Mouse (Mus musculus): Measurements from ENCODE around the gene Nxph4.

Gene Nxph4

DNA sequence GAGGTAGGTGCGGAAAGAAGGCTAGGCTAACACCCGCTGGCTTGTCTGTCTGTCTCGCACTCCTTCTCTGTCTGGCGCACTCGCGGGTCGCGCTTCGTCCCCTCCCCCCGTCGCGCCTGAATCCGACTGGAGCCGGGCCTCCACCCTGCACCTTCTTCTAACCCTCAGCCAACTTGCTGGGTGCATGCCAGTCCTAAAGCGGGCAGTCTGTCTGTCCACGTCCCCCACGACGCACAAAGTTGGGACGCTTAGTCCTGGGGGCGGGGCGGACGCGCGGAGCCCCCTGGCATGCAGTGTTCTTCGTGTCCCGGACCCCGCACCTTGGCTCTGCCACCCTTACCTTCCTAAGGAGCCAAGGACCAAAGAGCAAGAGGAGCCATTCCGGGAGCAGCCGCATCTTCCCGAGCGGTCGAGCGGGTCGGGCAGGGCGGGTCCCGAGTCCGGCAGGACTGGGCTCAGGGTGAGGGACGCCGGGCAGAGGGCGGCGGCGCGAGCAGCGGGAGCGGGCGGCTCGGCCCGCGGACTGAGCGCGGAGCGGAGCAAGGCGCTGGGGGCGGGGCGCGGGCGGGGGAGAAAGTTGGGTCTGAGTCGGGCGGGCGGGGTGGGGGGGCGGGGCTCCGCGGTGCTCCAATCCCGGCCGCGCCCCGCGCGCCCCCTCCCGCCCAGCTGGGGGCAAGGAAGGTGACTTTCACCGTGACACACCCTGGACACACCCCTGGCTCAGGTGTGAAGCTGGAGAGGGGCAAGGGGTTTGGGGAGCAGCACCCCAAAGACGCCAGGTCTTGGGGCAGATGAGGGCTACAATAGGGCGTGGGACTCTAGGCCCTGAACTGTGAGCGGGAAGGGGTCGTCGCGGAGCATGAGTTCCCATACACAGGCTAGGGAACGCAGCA lies at the start of gene Nxph4:
Gene Nxph4 (minus strand): TSS at position 524 of the 893 bp plus-strand sequence.
- no peak for DNase-seq (ENCODE audit: low read depth, low spot score)

DNA sequence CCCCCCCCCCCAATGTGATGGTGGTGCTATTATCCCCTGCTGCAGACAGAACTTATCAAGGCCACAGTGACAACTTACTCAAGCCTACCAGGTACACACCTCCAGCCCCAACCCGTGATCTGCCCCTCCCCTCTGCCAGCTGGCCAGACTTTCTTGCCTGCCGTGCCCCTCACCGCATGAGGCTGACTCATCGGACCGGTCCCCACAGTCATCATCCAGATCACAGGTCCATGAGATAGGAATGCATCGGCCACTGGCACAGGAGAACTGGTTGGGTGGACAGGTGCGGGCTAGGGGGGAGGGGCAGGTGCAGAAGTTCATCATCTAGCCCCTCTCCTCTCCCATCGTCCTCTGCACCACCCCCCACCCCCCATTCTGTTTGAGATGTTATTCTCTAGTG lies 49.3 kb upstream of the Nxph4 start:
- no peak for DNase-seq (ENCODE audit: low read depth, low spot score)

DNA sequence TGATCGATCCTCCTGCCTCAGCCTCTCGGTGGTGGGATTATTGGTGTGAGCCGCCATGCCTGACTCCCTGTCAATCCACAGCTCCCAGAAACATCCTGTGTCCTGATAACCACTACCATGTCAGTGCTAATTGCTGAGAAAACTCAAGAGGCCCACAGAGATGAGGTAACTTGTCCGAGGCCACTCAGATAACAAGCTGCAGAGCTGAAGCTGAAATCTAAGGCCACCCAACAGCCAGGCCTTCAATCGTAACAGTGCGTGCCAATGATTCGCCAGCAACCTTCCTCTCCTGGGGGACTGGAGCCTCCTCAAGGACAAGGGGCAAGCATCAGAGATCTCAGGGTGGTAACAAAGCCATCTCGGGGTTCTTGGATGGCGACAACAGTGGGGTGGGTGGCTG lies 46.9 kb upstream of the Nxph4 start:
- no peak for DNase-seq (ENCODE audit: low read depth, low spot score)

DNA sequence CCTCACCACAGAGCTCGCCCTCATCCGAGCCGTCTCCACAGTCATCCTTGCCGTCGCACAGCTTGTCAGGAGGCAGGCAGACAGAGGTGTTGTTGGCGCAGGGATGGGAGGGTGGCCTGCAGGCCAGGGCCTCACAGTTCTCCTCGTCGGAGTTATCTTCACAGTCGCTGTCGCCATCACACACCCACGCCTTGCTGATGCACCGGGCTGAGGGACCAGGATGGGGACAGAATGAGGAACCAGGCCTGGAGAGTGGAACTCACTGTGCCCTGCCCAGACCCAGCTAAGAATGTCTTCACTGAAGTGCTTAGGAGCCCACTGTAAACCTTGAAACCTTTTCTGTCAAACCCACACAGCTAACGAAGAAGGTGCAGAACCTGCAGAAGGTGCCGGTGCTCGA lies 43.6 kb upstream of the Nxph4 start:
- DNase-seq (ENCODE audit: low read depth, low spot score) = no peak

DNA sequence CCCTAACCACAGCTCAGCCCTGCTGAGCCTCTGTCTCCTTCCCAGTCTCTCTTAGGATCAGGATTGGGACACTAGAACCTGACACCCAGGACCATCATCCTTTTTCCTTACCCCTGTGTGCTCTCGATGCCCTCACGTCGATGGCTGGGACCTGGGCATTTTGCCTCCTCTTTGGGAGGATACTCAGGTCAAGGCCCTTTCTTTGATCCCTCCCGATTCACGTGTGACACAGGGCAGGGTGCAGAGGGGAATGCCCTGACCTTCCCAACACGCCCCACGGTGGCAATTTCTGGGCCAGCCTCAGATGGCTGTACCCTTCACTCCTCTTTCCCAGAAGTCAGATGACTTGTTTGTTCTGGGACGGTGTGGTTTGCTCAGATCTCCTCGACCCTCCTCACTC lies 42.8 kb upstream of the Nxph4 start:
- no peak for DNase-seq (ENCODE audit: low read depth, low spot score)

DNA sequence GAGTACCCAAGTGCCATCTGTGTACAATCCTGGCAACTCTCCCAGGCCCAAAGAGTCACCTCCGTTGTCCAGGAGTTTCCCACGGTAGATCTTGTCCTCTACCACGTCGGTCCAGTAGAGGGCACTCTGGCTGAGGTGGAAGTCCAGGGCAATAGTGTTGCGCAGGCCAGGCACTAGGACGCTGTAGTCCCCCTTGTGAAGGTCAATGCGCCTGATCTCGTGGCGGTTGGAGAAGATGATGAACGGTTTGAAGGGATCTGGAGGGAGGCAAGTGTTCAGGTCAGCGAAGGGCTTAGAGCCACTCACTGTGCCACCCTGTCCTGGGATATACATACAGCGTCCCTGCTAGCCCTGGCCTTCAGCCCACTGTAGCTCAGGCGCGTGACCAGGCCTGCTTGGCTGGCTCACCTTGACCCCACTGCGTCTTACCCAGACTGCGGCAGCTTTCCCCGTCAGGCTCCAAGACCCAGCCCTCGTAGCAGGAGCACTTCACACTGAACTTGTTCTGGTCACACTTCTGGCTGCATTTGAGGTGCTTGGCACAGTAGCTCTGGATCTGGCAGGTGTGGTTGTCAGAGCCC lies 42.1 kb upstream of the Nxph4 start:
- DNase-seq (ENCODE audit: low read depth, low spot score) = no peak

DNA sequence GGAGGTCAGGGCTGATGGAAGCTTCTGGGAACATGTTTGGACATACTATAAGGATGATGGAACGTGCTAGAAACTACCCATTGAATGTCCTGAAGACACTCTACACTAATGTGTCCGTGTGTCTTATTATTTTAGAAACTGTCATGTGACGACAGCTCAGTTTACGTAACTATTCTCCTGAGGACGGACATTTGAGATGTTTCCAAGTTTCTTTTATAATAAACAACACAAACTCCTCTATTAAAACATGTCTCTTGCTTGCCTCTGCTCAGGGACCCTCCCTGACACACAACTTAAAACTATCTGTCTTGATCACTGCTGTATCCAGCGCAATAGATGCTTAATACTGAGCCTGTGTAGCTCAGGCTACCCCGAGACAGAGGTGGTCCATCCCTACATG lies 41.4 kb upstream of the Nxph4 start:
- DNase-seq (ENCODE audit: low read depth, low spot score) = no peak

DNA sequence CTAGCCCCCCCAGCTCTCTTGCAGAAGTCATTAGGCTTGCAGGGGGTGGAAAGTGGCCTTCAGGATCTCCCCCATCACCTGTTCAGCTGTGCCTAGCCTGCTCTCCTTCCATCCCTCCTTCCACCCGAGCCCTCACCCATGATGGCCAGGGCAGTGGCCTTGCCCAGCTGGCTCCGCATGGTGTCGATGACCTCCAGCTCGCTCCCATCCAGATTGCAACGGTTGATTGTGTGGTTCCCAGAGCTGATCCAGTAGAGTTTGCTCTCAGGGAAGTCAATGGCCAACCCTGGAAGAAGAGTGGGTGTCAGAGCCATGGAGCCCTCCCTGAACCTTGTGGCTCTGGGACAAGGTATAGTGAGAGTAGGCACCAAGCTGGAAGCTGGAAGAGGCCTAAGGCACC lies 37.9 kb upstream of the Nxph4 start:
- no peak for DNase-seq (ENCODE audit: low read depth, low spot score)

DNA sequence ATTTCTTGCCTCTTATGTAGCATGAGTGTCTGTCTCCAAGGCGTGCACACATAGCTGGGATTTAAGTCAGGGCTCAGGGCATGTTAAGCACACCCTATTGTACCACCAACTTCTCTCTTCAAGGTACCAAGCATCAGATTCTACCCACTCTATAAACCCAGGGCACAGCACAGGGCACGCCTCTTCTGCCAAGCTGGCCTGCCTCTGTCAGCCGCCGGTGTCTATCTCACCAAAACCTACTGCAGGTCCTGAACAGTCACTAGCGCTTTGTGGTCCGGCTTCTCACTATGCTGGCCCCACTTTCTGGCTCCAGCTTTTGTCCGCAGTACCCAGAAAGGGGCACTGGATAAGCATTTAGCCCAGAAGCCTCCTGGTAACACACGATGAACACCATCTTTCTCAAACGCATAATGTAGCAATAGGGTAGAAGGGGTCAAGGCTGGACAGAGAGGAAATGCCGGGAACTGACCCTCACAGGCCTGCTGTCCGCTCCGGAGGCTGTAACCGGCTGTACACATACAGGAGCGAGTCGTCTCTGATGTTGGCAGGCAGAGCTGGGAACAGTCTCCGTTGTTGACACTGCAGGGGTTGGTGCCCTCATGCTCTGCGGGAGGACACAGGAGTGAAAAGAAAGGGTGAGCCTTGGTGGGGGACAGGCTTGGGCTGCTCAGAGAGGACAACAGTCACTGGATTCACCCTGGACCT lies 36.7 kb upstream of the Nxph4 start:
- DNase-seq (ENCODE audit: low read depth, low spot score) = no peak

DNA sequence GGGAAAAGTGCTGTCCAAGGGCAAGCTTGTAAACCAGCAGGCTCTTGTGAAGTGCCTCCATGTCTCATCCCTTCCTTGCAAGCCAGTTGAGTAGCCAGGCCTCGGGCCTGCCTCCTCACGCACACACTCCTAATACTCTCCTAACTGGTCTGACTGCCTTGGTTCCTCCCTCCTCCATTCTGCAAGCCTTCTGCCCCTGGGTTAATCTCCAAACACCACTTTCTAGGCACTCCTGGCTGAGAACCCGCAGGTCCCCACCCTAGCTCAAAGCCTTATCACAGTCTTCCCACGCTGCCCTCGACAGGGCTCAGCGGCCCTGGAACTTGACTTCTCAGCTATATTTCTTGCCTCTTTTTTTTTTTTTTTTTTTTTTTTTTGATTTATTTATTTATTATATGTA lies 36.0 kb upstream of the Nxph4 start:
- DNase-seq (ENCODE audit: low read depth, low spot score) = no peak

DNA sequence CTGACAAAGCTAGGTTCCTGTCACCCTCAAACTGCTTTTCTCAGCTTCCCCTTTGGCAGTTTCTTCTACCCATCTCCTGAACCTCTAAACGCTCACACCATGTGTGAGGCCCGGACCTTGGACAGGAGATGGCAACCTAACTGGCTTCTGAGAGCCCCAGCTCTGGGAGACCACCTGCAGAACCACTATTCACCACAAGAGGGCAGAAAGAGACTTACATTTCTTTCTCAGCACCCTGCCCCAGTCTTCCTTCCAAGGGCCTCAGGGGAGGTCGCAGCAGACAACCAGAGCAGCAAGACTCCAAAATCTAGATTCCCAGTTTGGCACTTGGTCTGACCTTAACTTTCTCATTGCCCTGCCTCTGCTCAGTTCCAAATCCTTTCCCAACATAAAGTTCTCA lies 35.1 kb upstream of the Nxph4 start:
- no peak for DNase-seq (ENCODE audit: low read depth, low spot score)

DNA sequence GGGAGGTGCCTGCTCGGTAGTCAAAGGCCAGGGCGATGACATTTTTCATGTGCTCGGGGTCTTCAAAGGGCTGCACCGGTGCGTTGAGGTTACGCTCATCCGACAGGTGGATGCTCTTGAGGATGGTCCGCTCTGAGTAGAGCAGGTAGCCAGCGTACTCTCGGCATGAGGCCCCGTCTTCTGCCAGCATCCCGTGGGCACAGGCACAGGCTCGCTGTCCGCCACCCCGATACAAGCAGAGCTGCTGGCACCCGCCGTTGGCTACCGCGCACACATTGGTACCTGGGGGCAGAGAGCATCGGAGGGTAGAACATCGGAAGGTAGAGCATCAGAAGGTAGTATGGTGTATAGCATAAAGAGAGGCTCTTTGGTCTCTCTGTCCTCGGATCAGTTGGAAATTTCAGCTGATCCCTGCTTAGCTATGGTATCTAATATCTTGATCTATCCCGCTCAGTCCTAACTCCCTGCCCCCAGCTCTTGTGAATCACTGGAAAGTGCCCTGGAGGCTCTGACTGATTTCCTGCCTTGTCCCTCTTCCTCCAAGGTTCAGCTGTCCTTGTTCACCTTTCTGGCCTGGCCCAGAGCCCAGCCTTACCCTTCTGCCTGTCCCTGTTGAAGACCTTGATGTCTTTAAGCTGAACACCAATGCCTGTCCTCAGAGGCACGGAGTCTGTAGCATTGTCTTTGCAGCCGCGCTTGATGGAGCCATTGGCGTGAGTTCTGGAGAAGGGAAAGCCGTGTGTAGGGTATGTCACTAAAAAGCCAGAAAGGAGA lies 32.4 kb upstream of the Nxph4 start:
- DNase-seq (ENCODE audit: low read depth, low spot score) = no peak

DNA sequence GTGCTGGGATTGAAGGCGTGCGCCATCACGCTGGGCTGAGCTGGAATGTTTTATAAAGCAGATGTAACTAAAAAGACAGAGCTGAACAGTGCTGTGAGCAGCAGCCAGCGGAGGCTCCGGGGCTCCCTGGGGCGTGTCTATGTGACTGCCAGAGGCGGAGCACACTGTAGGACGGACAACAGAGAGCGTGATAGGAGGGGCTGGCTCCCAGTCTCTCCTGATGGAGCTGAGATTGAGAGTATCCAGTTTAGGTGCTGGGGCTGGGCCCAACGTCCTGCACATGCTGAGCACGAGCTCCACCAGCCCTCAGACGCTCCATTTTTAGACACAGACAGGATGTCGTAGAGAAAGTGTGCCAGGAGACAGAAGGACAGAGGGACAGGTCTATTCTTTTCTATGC lies 29.9 kb upstream of the Nxph4 start:
- peak; percentile 48 for DNase-seq (ENCODE audit: low read depth, low spot score)

DNA sequence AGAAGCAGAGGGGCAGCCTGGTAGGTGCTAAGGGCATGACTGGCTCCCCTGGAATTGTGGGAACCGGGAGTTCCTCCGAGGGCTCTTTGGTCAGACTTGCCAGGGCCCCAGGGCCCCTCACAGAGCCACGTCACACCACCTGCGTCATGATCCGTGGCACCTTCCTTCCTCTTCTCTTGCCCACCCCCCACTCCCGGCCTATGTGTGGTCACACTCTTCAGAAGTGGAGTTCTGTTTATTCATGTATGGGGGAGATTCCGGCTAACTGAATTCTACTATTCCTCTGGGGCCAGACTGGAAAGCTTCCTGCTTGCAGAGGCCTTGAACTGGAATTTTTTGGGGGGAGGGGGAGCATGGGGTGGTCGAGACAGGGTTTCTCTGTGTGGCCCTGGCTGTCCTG lies 29.5 kb upstream of the Nxph4 start:
- no peak for DNase-seq (ENCODE audit: low read depth, low spot score)

DNA sequence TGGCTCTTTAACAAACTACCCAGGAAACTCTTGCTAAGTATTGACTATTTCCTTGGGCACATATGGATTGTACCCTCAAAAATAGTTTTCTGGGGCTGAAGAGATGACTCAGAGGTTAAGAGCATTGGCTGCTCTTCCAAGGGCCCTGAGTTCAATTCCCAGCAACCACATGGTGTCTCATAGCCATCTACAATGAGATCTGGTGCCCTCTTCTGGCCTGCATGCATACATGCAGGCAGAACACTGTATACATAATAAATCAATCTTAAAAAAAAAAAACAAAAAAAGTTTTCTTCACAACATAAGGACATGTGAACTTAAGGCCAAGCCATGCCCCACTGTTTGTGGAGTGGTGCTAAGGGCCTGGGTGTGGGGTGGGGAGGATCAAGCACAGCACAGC lies 26.8 kb upstream of the Nxph4 start:
- DNase-seq (ENCODE audit: low read depth, low spot score) = no peak

DNA sequence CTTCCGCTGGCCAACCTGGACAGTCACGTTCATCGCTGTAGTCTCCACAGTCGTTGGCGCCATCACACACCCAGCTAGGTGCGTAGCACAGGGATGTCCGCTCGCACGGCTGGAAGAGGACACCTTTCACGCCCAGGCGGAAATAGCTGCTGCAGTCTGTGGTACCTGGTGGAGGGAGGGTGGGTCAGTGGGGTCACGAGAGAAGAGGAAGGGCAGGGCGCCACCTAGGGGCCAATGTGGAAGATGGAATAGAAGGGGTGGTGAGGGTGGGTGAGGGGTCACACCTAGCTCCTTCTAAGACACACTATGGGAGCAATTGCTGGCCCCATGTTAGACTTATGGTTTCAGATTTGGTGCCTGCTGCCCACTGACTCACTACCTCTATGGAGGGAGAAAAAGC lies 23.0 kb upstream of the Nxph4 start:
- no peak for DNase-seq (ENCODE audit: low read depth, low spot score)

DNA sequence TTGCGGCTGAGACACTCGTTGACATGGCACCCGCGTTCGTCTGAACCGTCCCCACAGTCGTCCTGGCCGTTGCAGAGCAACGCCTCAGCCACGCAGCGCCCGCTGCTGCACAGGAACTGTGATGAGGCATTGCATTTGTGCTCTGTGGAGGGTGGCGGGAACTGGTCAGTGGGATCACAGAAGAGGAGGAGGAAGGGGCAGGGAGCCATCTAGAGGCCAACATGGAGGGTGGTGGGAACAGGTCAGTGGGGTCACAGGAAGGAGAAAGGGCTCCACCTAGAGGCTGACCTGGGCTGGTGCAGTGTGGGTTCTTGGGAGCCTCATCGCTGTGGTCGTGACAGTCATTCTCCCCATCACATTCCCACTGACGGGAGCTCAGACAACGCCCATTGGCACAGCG lies 21.3 kb upstream of the Nxph4 start:
- no peak for DNase-seq (ENCODE audit: low read depth, low spot score)

DNA sequence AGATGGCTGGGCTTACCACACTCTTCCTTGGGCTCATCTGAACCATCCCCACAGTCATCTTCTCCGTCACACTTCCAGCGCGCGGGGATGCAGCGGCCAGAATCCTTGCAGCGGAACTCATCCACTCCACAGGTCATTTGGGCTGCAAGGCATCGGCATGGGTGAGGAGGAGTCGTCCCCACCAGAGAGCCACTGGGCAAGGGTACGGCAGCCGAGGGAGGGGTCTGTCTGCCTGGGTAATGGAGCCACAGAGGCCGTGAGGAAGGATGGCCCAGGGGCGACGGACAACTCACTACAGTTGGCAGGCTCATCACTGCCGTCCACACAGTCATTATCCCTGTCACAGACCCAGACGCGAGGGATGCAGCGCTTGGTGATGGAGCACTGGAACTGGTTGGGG lies 15.5 kb upstream of the Nxph4 start:
- DNase-seq (ENCODE audit: low read depth, low spot score) = no peak

DNA sequence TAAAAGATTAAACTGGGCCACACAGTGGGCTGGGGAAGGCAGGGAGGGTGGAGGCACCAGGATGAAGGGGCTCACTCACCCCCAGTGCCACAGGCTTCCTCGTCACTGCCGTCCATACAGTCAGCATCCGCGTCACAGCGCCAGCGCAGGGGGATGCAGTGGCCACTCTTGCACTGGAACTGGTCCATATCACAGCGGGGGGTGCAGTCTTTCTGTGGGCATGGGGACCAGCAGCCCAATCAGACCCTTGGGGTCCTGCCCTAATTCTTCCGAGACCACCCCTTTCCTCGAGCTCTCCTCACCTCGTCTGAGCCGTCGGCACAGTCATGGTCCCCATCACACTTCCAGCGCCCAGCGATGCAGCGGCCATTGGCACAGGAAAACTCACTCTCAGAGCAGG lies 13.9 kb upstream of the Nxph4 start:
- no peak for DNase-seq (ENCODE audit: low read depth, low spot score)

DNA sequence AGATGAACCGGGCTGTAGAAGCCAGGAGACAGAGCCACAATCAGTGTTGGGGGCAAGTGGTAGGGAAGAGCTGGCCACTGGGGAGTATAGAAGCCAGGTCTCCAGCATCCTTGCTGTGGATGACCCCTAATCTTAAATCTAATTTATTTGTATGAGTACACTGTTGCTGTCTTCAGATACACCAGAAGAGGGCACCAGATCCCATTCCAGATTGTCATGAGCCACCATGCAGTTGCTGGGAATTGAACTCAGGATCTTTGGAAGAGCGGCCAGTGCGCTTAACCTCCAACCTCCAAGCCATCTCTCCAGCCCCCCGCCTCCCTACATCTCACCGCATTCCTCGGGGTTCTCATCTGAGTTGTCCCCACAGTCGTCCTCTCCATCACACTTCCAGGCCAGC lies 12.1 kb upstream of the Nxph4 start:
- DNase-seq (ENCODE audit: low read depth, low spot score) = no peak

DNA sequence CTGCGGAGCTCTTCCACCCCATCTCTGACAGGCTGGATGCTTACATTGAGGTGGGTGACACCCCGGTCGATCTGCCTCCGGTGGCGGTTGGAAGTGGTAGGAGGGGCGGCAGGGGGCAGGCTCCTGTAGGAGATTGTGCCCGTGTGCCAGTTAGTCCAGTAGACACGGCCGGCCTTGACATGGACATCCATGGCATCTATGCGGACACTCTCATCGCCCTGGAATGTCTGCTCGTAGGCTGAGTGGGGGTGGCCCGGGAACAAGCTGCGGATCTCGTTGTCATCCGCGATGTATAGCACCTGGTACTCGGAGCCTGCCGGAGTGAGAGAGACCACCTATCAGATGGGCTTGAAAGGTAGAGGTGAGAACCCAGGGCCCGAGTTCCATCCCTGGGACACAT lies 10.0 kb upstream of the Nxph4 start:
- DNase-seq (ENCODE audit: low read depth, low spot score) = no peak

DNA sequence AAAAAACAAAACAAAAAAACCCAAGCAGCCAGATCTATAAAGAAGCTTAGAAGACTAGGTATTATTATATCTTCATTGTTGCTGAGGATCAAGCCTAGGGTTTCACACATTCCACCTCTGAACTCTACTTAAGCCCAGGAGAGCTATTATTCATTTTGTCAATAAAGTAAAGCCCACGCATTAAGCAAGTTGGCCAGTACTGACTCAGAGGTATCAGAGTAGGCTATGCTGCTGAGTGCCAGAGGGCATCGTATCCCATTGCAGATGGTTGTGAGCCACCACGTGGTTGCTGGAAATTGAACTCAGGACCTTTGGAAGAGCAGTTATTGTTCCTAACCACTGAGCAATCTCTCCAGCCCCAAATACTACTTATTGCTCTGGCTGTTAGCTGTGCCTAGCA lies 9.6 kb upstream of the Nxph4 start:
- DNase-seq (ENCODE audit: low read depth, low spot score) = no peak
